Mouse (Mus musculus): Measurements from ENCODE around the gene Fam186a. TPM values are rescaled to one million over a fixed set of nuclear protein-coding genes. Genes with fewer than 3 reads are reported as not detected.

Fam186a gene
- polyA plus RNA-seq (2017; shearing (Covaris generic)), result under 1 TPM in 1 of 2 experiments, not detected in 1; 0.76 TPM

DNA sequence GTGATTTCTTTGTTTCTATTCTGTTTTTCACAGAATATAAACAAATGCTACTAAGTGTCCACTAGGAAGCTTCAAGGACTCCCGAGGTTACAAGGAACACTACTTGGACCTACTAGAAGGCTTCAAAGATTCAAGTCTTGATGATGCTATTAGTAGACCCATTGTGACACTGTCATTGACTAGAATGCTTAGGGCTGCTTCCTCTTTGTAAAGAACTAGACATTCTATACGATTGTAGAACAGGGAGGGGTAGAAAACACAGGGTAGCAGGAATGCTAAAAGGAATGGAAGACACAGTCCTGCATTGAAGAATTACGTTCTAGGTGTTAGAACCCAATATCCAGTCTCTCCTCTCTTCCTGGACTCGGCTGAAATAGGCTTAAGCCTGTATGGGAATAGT, at the start of gene Fam186a:
Fam186a (minus strand) TSS at position 101 of the 400 bp plus-strand sequence.

DNA sequence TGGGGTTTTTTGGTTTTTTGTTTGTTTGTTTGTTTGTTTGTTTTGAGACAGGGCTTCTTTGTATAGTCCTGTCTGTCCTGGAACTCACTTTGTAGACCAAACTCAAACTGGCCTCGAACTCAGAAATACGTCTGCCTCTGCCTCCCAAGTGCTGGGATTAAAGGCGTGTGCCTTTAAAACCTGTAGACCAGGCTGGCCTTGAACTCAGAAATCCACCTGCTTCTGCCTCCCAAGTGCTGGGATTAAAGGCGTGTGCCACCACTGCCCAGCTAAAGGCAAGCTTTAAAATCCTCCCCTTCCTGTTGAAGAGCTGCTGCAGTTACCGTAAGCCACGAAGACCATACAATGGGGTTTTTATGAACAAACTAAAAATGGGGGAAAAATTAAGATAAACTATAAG, 2.9 kb upstream of the Fam186a start, which contains the start of gene Larp4:
Larp4 (plus strand) TSS at position 301 of the 400 bp plus-strand sequence.

DNA sequence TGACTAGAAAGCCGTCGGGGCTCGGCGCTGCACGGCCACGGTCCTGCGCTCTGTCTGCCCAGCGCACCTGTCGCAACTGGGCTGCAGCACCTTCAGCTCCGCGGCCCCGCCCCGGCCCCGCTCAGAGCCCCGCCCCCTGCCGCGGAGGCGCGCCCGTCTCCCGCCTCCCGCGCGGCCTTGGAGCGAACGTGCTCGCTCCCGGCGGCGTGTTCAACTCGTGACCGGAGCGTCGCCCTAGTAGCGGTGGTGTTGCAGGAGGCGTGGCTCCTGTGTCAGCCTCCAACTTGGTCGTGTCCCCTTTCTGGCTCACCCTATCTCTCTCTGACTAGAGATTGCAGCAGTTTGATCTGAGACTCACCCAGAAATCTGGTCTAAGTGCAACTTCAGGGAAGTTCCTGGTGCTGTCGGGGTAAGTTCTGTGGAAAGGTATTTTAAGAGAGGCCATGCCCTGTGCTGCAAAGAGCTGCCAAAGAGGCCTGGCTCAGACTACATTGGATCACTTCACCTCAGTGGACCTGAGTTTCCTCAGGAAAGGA, 91.5 kb downstream of the Fam186a start, which contains the start of gene Lima1:
Lima1 (minus strand) TSS at position 123 of the 536 bp plus-strand sequence.

Other genes starting within 250 kb of the Fam186a start
- under 1 TPM in 1 of 2 experiments, not detected in 1; 0.94 TPM for gene Gpd1, start 249.5 kb downstream of the Fam186a start, polyA plus RNA-seq (2017; shearing (Covaris generic))
- 100 to 1,000 TPM; 140 to 162 TPM for gene Cox14, start 241.4 kb downstream of the Fam186a start, polyA plus RNA-seq (2017; shearing (Covaris generic))
- 10 to 100 TPM; 76.5 to 81.1 TPM for gene Cers5, start 194.2 kb downstream of the Fam186a start, polyA plus RNA-seq (2017; shearing (Covaris generic))
- gene Lima1, start 91.6 kb downstream of the Fam186a start, polyA plus RNA-seq (2017; shearing (Covaris generic)), result 1 to 10 TPM; 2.5 to 4.1 TPM
- 10 to 100 TPM; 49.4 to 61.4 TPM for gene Larp4, start 3.0 kb upstream of the Fam186a start, polyA plus RNA-seq (2017; shearing (Covaris generic))
- 10 to 100 TPM; 23.2 to 25.4 TPM for gene Dip2b, start 71.6 kb upstream of the Fam186a start, polyA plus RNA-seq (2017; shearing (Covaris generic))